Mouse (Mus musculus) cortical plate, adult 2 months (tissue): ENCODE results near the gene Rnf130.

Experiments
- CTCF ChIP-seq: fragments of 200-500 bp; IDR thresholded peaks from 2 replicates; pipeline ENCODE4 v1.5.1; 2011; ENCODE audit warnings: mild to moderate bottlenecking, control low read depth, low read length; ENCODE audit not compliant: insufficient read depth; ENCODE audit errors: extremely low read depth
- POLR2A ChIP-seq: fragments of 200-500 bp; IDR thresholded peaks from 2 replicates; pipeline ENCODE4 v1.6.1; 2011; ENCODE audit warnings: mild to moderate bottlenecking, low read length, control low read depth; ENCODE audit not compliant: insufficient read depth; ENCODE audit errors: extremely low read depth

GRCm38 (mm10) chr11:50132265-50132664 lies 107.1 kb downstream of the Rnf130 start:
- no peak for TF ChIP-seq CTCF
- TF ChIP-seq POLR2A: no peak
